Mouse (Mus musculus): ENCODE data around the gene Olfr1306.

Olfr1306 gene

GRCm38 (mm10) chr2:111916171-111916570 is at the start of gene Olfr1306:
Gene Olfr1306, minus strand, starts transcription at chr2:111916271.
- no peak for DNase-seq

GRCm38 (mm10) chr2:111964844-111965243 is 48.8 kb upstream of the Olfr1306 start, which contains the start of gene Olfr1308:
Gene Olfr1308, minus strand, starts transcription at chr2:111964944.
- no peak for DNase-seq

GRCm38 (mm10) chr2:111949340-111949739 is 33.3 kb upstream of the Olfr1306 start, which contains the start of gene Olfr1307:
Gene Olfr1307, minus strand, starts transcription at chr2:111949440.
- DNase-seq, result no peak

- no peak for DNase-seq
Measured at GRCm38 (mm10) chr2:111877049-111877448, 39.0 kb downstream of the Olfr1306 start, which contains the start of gene Olfr1305. Gene Olfr1305, minus strand, starts transcription at chr2:111877149.
